Mouse (Mus musculus) CH12.LX (cell line): ENCODE results near the gene Trappc12.

ENCODE experiments used
- CTCF ChIP-seq, 2 experiments: IDR thresholded peaks in 1 of 2; conservative IDR thresholded peaks in 1 of 2; 2 replicates each; pipeline ENCODE4 v1.5.1; 2011 to 2012; ENCODE audit warnings: low read depth in 2 of 2, low read length in 2 of 2, improper control_type of control experiment in 1 of 2, inconsistent platforms in 1 of 2, mild to moderate bottlenecking in 1 of 2, moderate library complexity in 1 of 2
- ETS1 ChIP-seq: conservative IDR thresholded peaks from 2 replicates; pipeline ENCODE4 v1.6.1; 2012; ENCODE audit warnings: low read depth, mild to moderate bottlenecking, inconsistent platforms, low read length, improper control_type of control experiment, moderate library complexity
- MEF2A ChIP-seq: IDR thresholded peaks from 2 replicates; pipeline ENCODE4 v1.6.1; 2014; ENCODE audit warnings: low read depth, mild to moderate bottlenecking, inconsistent platforms, low read length, improper control_type of control experiment, borderline replicate concordance
- NRF1 ChIP-seq: IDR thresholded peaks from 2 replicates; pipeline ENCODE4 v1.6.1; 2014; ENCODE audit warnings: low read depth, mild to moderate bottlenecking, inconsistent platforms, low read length, improper control_type of control experiment, moderate library complexity
- POLR2AphosphoS2 ChIP-seq: IDR thresholded peaks from 2 replicates; pipeline ENCODE4 v1.6.1; 2011; ENCODE audit warnings: low read depth, low read length, improper control_type of control experiment
- TBP ChIP-seq: conservative IDR thresholded peaks from 2 replicates; pipeline ENCODE4 v1.6.1; 2011; ENCODE audit warnings: low read depth, low read length, improper control_type of control experiment

DNA sequence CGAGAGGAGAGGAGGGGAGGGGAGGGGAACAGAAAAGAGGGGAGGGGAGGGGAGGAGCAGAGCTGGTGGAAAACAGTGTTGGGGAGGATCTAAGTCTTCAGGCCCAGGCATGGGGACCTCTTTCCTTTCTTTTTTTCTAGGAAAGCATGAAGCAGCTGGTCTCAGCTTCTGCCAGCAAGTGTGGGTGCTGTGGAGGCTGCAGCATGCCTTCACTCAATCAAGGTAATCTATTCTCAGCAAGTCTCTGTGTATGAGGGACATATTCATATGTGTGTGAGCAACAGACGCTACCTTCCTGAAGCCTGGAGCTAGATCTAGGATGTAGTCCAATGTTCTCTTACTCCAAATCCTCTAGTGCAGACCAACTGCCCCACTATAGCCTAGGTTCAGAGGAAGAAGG is 43.4 kb upstream of the Trappc12 start:
- TF ChIP-seq MEF2A (no peak), ETS1 (no peak), POLR2AphosphoS2 (no peak), CTCF (conservative IDR thresholded peaks at IDR 0.05 in 1 of 2, IDR thresholded peaks at IDR 0.05 in 1 of 2; ENCODE audit: low read depth in 2 of 2, low read length in 2 of 2) (no peak), NRF1 (no peak), TBP (no peak)
